Mouse (Mus musculus) liver, embryonic 14.5 days (tissue): ENCODE data around the gene Prr15.

Source experiments
- CTCF ChIP-seq: IDR thresholded peaks from 2 replicates; pipeline ENCODE4 v1.5.1; 2016; ENCODE audit warnings: antibody characterized with exemption, low read depth, control low read depth
- EP300 ChIP-seq: IDR thresholded peaks from 2 replicates; pipeline ENCODE4 v1.6.1; 2016; ENCODE audit warnings: antibody characterized with exemption, low read depth

- no peak for TF ChIP-seq CTCF
- TF ChIP-seq EP300: no peak
These were observed at the start of gene Prr15 for GRCm38 (mm10) chr6:54325246-54325885.
